Mouse (Mus musculus) cerebellum, adult 2 months (tissue): ENCODE measurements at regions not wholly inside any gene's neighbourhood (a gene's known extent, or its start where the extent isn't known, plus 50 kb on each side); places are given as distances from the start of the nearest gene placed in this dataset.

ENCODE experiments used
- DNase-seq, 2 experiments: peaks; one replicate each; pipeline ENCODE4 v3.0.0; 2021
- H3K27ac ChIP-seq: fragments of 200-500 bp; 2 replicates; pipeline ENCODE4 v1.5.1; 2012; ENCODE audit warnings: low read length, control low read depth, inconsistent platforms; ENCODE audit not compliant: insufficient read depth
- H3K27me3 ChIP-seq: fragments of 200-500 bp; 2 replicates; pipeline ENCODE4 v1.6.1; 2012; ENCODE audit warnings: inconsistent platforms, mild to moderate bottlenecking, low read length, moderate library complexity; ENCODE audit not compliant: control insufficient read depth, insufficient read depth
- H3K4me1 ChIP-seq: fragments of 200-500 bp; 2 replicates; pipeline ENCODE4 v1.6.1; 2011; ENCODE audit warnings: low read length; ENCODE audit not compliant: control insufficient read depth, insufficient read depth
- H3K4me3 ChIP-seq: fragments of 200-500 bp; replicated peaks from 2 replicates; pipeline ENCODE3; 2011; ENCODE audit warnings: mild to moderate bottlenecking, low read depth, low read length, control low read depth; ENCODE audit not compliant: insufficient read depth
- CTCF ChIP-seq: fragments of 200-500 bp; IDR thresholded peaks from 2 replicates; pipeline ENCODE4 v1.5.1; 2011; ENCODE audit warnings: low read depth, mild to moderate bottlenecking, control low read depth, low read length, moderate library complexity, borderline replicate concordance; ENCODE audit not compliant: insufficient read depth
- POLR2A ChIP-seq: fragments of 200-500 bp; IDR thresholded peaks from 2 replicates; pipeline ENCODE4 v1.6.1; 2011; ENCODE audit warnings: low read length, control low read depth, borderline replicate concordance; ENCODE audit not compliant: insufficient read depth
- WGBS: fragments of 180-500 bp; shearing (Covaris S2); methylation state at CpG from one replicate; pipeline ENCODE4 v1.1.7; 2018; 5-methylcytosine and 5-hydroxymethylcytosine counted together

- TF ChIP-seq CTCF (no peak), POLR2A (no peak)
- Histone ChIP-seq H3K27me3 (no peaks in the 10 kb centered on the region), H3K27ac (peak overlapping the region; percentile 13; the same call in 1 of the 2 replicates), H3K4me3 (no peak overlapping the region), H3K4me1 (peaks cover 21% of the 10 kb centered on the region; the same call in 1 of the 2 replicates)
- no peak for DNase-seq
- 43% methylated on average over 1 of the region's 1 CpGs for WGBS
Observed at GRCm38 (mm10) chr9:91134325-91134724, 227.9 kb upstream of the Zic4 start.

GRCm38 (mm10) chr9:91135107-91135506 is 227.1 kb upstream of the Zic4 start:
- Histone ChIP-seq H3K27me3 (no peaks in the 10 kb centered on the region), H3K4me1 (peaks cover 21% of the 10 kb centered on the region; the same call in 1 of the 2 replicates), H3K27ac (peak overlapping the region; percentile 77), H3K4me3 (no peak overlapping the region)
- peak; percentile 49 to 57 for DNase-seq
- TF ChIP-seq CTCF (no peak), POLR2A (no peak)
- 23% methylated on average over 2 of the region's 2 CpGs for WGBS

- no peak overlapping the region for H3K27ac ChIP-seq
- DNase-seq: peak; percentile 64 to 89
- H3K4me1 ChIP-seq: no peaks in the 10 kb centered on the region; the same call in 1 of the 2 replicates
- WGBS: 2% methylated on average over 1 of the region's 1 CpGs
- TF ChIP-seq CTCF: no peak
- no peak for TF ChIP-seq POLR2A
- no peak overlapping the region for H3K4me3 ChIP-seq
- H3K27me3 ChIP-seq: no peaks in the 10 kb centered on the region
Observed at GRCm38 (mm10) chr9:91140651-91141050, 221.6 kb upstream of the Zic4 start.

- no peaks in the 10 kb centered on the region for H3K4me1 ChIP-seq
- H3K27me3 ChIP-seq: no peaks in the 10 kb centered on the region
- no peak overlapping the region for H3K27ac ChIP-seq
- no peak for DNase-seq
- WGBS: 95% methylated on average over 11 of the region's 11 CpGs
- H3K4me3 ChIP-seq: no peak overlapping the region
- TF ChIP-seq CTCF (no peak), POLR2A (no peak)
Observed at GRCm38 (mm10) chr9:91151893-91152292, 210.3 kb upstream of the Zic4 start.

GRCm38 (mm10) chr9:91159311-91159710 is 202.9 kb upstream of the Zic4 start:
- no peak for TF ChIP-seq POLR2A
- WGBS: 74% methylated on average over 2 of the region's 2 CpGs
- H3K27me3 ChIP-seq: no peaks in the 10 kb centered on the region
- H3K4me3 ChIP-seq: no peak overlapping the region
- H3K27ac ChIP-seq: no peak overlapping the region
- no peak for DNase-seq
- H3K4me1 ChIP-seq: no peaks in the 10 kb centered on the region

- DNase-seq: no peak
- TF ChIP-seq CTCF (no peak), POLR2A (no peak)
- Histone ChIP-seq H3K4me3 (no peak overlapping the region), H3K27ac (no peak overlapping the region), H3K27me3 (no peaks in the 10 kb centered on the region), H3K4me1 (no peaks in the 10 kb centered on the region)
Observed at GRCm38 (mm10) chr9:91167871-91168270, 194.3 kb upstream of the Zic4 start.

GRCm38 (mm10) chr9:91193221-91193620 is 169.0 kb upstream of the Zic4 start:
- Histone ChIP-seq H3K4me1 (no peaks in the 10 kb centered on the region), H3K27ac (no peak overlapping the region), H3K27me3 (no peaks in the 10 kb centered on the region), H3K4me3 (no peak overlapping the region)
- DNase-seq: no peak
- WGBS: 95% methylated on average over 4 of the region's 4 CpGs
- TF ChIP-seq CTCF: no peak
- TF ChIP-seq POLR2A: no peak

- no peak overlapping the region for H3K27ac ChIP-seq
- no peak for DNase-seq
- H3K4me3 ChIP-seq: no peak overlapping the region
- 93% methylated on average over 3 of the region's 3 CpGs for WGBS
- H3K4me1 ChIP-seq: no peaks in the 10 kb centered on the region
- TF ChIP-seq POLR2A (no peak), CTCF (no peak)
- no peaks in the 10 kb centered on the region for H3K27me3 ChIP-seq
Observed at GRCm38 (mm10) chr9:91193954-91194353, 168.3 kb upstream of the Zic4 start.

- no peak for DNase-seq
- H3K4me3 ChIP-seq: no peak overlapping the region
- WGBS: 81% methylated on average over 2 of the region's 2 CpGs
- no peak for TF ChIP-seq POLR2A
- no peak for TF ChIP-seq CTCF
- H3K27me3 ChIP-seq: no peaks in the 10 kb centered on the region
- no peak overlapping the region for H3K27ac ChIP-seq
- H3K4me1 ChIP-seq: no peaks in the 10 kb centered on the region
Observed at GRCm38 (mm10) chr9:91207281-91207680, 154.9 kb upstream of the Zic4 start.
